8 mouse cellular contexts compared by ENCODE assay signal in the genomic region with DNA sequence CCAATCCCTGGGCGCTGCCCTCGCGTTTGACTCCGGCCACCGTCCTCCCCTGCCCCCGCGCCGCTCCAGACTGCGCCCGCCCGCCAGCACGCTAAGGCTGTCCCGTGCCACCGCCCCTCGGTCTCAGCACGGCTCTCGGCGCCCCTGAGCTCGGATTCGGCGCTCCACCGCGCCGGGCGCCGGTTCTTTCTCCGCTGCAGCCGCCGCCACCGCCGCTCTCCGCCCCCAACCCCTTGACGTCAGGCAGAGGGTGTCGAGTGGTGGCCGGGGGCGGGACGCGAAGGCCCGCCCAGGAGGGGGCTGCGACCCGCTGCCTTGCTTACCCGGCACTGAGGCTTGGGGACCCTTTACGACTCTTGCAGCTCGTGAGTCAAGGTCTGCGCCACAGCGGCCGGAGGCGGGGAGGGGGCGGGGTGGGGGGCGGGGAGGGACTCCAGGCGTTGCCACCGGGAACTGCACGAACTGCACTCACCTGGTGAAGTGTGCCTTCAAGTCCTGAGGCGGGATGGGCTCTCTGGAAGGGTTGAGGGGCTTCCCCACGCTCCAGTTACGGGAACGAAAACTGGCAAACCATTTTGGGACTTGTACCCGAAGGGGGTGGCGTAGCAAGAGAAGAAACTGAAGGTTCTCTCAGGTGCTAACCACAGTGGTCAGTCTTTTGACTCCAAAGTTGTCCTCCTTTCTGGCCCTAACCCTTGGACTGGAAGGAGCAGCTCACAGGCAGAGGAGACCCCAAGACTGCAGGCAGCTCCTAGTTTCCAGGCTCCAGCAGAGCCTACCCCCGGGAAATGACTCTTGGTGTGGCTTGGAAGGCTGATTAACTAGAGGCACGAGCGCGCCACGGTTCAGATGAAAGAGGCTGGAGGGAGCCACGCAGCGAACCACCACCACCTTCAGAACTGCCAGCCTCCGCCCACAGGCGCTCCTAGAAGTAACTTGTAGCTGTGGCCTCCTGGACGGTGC. TPM values are rescaled to one million over a fixed set of nuclear protein-coding genes. Genes with fewer than 3 reads are reported as not detected.
DNase-seq lines count a peak whose midpoint lies in the region; ATAC-seq and TF ChIP-seq lines count a peak whose summit lies in the region.

Sema4c (minus strand) TSS at position 319 of the 963 bp plus-strand sequence.

- H3K4me2 ChIP-seq in kidney, embryonic 15.5 days = peak within 1 kb of the TSS; percentile 85

- H3K4me3 ChIP-seq in kidney, embryonic 15.5 days (replicated peaks) = peak within 1 kb of the TSS; percentile 91
- H3K4me3 ChIP-seq in liver, adult 2 months (ENCODE audit: insufficient read depth, low read depth, low read length) = peak within 1 kb of the TSS; percentile 74

- peak; percentile 33 to 51 for DNase-seq in spleen, adult 18-20 months
- no peak for DNase-seq in spleen, adult 12 weeks (ENCODE audit: low spot score)
- peak; percentile 90 for DNase-seq in embryo, embryonic 9.5 days (ENCODE audit: extremely low spot score)
- DNase-seq in heart, adult 8-10 months (ENCODE audit: low spot score) = no peak
- no peak for DNase-seq in liver, adult 2 months (ENCODE audit: extremely low read depth, low read depth, low spot score)
- peak; percentile 51 to 61 for DNase-seq in natural killer cell, adult 2 months (ENCODE audit: low spot score in 2 of 2)
- DNase-seq in testis, postnatal 14 days (ENCODE audit: low spot score) = peak; percentile 58

- peak; percentile 38; the same call in 1 of the 2 replicates for TF ChIP-seq POLR2A in liver, adult 2 months (IDR thresholded peaks at IDR 0.05; ENCODE audit: extremely low read depth, insufficient read depth, low read length)

- no peaks in the 10 kb centered on the region for H3K27me3 ChIP-seq in kidney, embryonic 15.5 days
- H3K27me3 ChIP-seq in liver, adult 2 months (ENCODE audit: control insufficient read depth, insufficient read depth, low read length) = no peaks in the 10 kb centered on the region

- peak within 1 kb of the TSS; percentile 96 for H3K9ac ChIP-seq in kidney, embryonic 15.5 days
- H3K9ac ChIP-seq in liver, adult 2 months (ENCODE audit: low read depth, low read length) = peak within 1 kb of the TSS; percentile 99

- peak within 1 kb of the TSS; percentile 100 for H3K27ac ChIP-seq in kidney, embryonic 15.5 days
- H3K27ac ChIP-seq in liver, adult 2 months (replicated peaks; ENCODE audit: insufficient read depth, low read depth, low read length) = peak within 1 kb of the TSS; percentile 72

- H3K4me1 ChIP-seq in kidney, embryonic 15.5 days = peaks cover 77% of the 10 kb centered on the region
- peaks cover 5% of the 10 kb centered on the region; the same call in 1 of the 2 replicates for H3K4me1 ChIP-seq in liver, adult 2 months (ENCODE audit: control insufficient read depth, insufficient read depth, low read length)

- no peaks in the 10 kb centered on the region for H3K9me3 ChIP-seq in kidney, embryonic 15.5 days (replicated peaks)

- H3K36me3 ChIP-seq in kidney, embryonic 15.5 days = peaks cover 22% of the 10 kb centered on the region
- H3K36me3 ChIP-seq in liver, adult 2 months (ENCODE audit: control insufficient read depth, insufficient read depth, low read length) = no peaks in the 10 kb centered on the region

- WGBS in kidney, embryonic 15.5 days = under 1% methylated on average over 67 of the region's 69 CpGs
- 6% methylated on average over 69 of the region's 69 CpGs for WGBS in liver, adult 2 months

- TF ChIP-seq CTCF in liver, adult 2 months (IDR thresholded peaks at IDR 0.05; ENCODE audit: low read depth, low read length) = no peak; the same call in 1 of the 2 replicates

- no peaks in the 10 kb centered on the region for H3K79me2 ChIP-seq in liver, adult 2 months (ENCODE audit: control insufficient read depth, insufficient read depth, low read length)

- ATAC-seq in kidney, embryonic 15.5 days (replicated peaks; ENCODE audit: low FRiP score) = peak; percentile 66

RNA-seq across cellular contexts. Expression of gene Sema4c, which starts in this region (rescaled TPM):
- total RNA-seq in heart, adult 8-10 months (2022) = 10 to 100 TPM; 10.8 to 13.4 (median 11.2) TPM
- polyA plus RNA-seq in kidney, embryonic 15.5 days (2015; fragmentation: Nextera tagmentation; extraction: Ambion mirVana) = 19.3 and 23.3 TPM in 2 replicates
- 1.5 and 2.2 TPM in 2 replicates for total RNA-seq in liver, adult 2 months (2014; rRNA removed)
- polyA plus RNA-seq in liver, adult 2 months (2012; rRNA removed) = 1.4 and 2.4 TPM in 2 replicates

Comparison
In these comparisons a context has a peak if more than half of its experiments do, and no peak if none do; other contexts are left out.
1. DNase-seq: peak in spleen, adult 18-20 months (2 of 2), embryo, embryonic 9.5 days (single experiment), natural killer cell, adult 2 months (2 of 2) and testis, postnatal 14 days (single experiment); none in spleen, adult 12 weeks (single experiment), heart, adult 8-10 months (single experiment) and liver, adult 2 months (single experiment).